Mouse (Mus musculus): ENCODE results near the gene Atp1a3. TPM values are rescaled to one million over a fixed set of nuclear protein-coding genes. Genes with fewer than 3 reads are reported as not detected.

The Atp1a3 gene
- total and polyA plus RNA-seq, 2 experiments: 0.06 to 0.28 TPM

GRCm38 (mm10) chr7:25006586-25007364 is 1.0 kb upstream of the Atp1a3 start:
- no peak overlapping the region for H3K27ac ChIP-seq (replicated peaks; ENCODE audit: insufficient read depth, low read depth, low read length)
- H3K79me2 ChIP-seq (ENCODE audit: control insufficient read depth, insufficient read depth, low read length): no peaks in the 10 kb centered on the region
- peaks cover 5% of the 10 kb centered on the region; the same call in 1 of the 2 replicates for H3K27me3 ChIP-seq (ENCODE audit: control insufficient read depth, insufficient read depth, low read length)
- H3K4me3 ChIP-seq (ENCODE audit: insufficient read depth, low read depth, low read length): no peak overlapping the region
- H3K9ac ChIP-seq (ENCODE audit: low read depth, low read length): no peak overlapping the region
- TF ChIP-seq CTCF (IDR thresholded peaks at IDR 0.05; ENCODE audit: low read depth, low read length) (no peak), POLR2A (IDR thresholded peaks at IDR 0.05; ENCODE audit: extremely low read depth, insufficient read depth, low read length) (no peak)
- H3K36me3 ChIP-seq (ENCODE audit: control insufficient read depth, insufficient read depth, low read length): no peaks in the 10 kb centered on the region
- WGBS: 65% methylated on average over 12 of the region's 12 CpGs
- peak; percentile 47 for DNase-seq (ENCODE audit: extremely low read depth, low read depth, low spot score)
- H3K4me1 ChIP-seq (ENCODE audit: control insufficient read depth, insufficient read depth, low read length): no peaks in the 10 kb centered on the region

GRCm38 (mm10) chr7:25006171-25006570 is 413 bp upstream of the Atp1a3 start:
- Histone ChIP-seq H3K79me2 (ENCODE audit: control insufficient read depth, insufficient read depth, low read length) (no peaks in the 10 kb centered on the region), H3K27ac (replicated peaks; ENCODE audit: insufficient read depth, low read depth, low read length) (no peak overlapping the region), H3K9ac (ENCODE audit: low read depth, low read length) (no peak overlapping the region), H3K4me1 (ENCODE audit: control insufficient read depth, insufficient read depth, low read length) (no peaks in the 10 kb centered on the region), H3K4me3 (ENCODE audit: insufficient read depth, low read depth, low read length) (no peak overlapping the region), H3K27me3 (ENCODE audit: control insufficient read depth, insufficient read depth, low read length) (peaks cover 5% of the 10 kb centered on the region; the same call in 1 of the 2 replicates), H3K36me3 (ENCODE audit: control insufficient read depth, insufficient read depth, low read length) (no peaks in the 10 kb centered on the region)
- DNase-seq (ENCODE audit: extremely low read depth, low read depth, low spot score): no peak
- WGBS: 73% methylated on average over 3 of the region's 3 CpGs
- TF ChIP-seq CTCF (IDR thresholded peaks at IDR 0.05; ENCODE audit: low read depth, low read length): no peak
- no peak for TF ChIP-seq POLR2A (IDR thresholded peaks at IDR 0.05; ENCODE audit: extremely low read depth, insufficient read depth, low read length)

GRCm38 (mm10) chr7:25004806-25005205 is 952 bp downstream of the Atp1a3 start:
- 39% methylated on average over 9 of the region's 9 CpGs for WGBS
- H3K4me1 ChIP-seq (ENCODE audit: control insufficient read depth, insufficient read depth, low read length): no peaks in the 10 kb centered on the region
- H3K27ac ChIP-seq (replicated peaks; ENCODE audit: insufficient read depth, low read depth, low read length): no peak overlapping the region
- no peaks in the 10 kb centered on the region for H3K36me3 ChIP-seq (ENCODE audit: control insufficient read depth, insufficient read depth, low read length)
- H3K9ac ChIP-seq (ENCODE audit: low read depth, low read length): no peak overlapping the region
- H3K79me2 ChIP-seq (ENCODE audit: control insufficient read depth, insufficient read depth, low read length): no peaks in the 10 kb centered on the region
- DNase-seq (ENCODE audit: extremely low read depth, low read depth, low spot score): no peak
- no peak overlapping the region for H3K4me3 ChIP-seq (ENCODE audit: insufficient read depth, low read depth, low read length)
- H3K27me3 ChIP-seq (ENCODE audit: control insufficient read depth, insufficient read depth, low read length): peaks cover 2% of the 10 kb centered on the region; the same call in 1 of the 2 replicates
- TF ChIP-seq POLR2A (IDR thresholded peaks at IDR 0.05; ENCODE audit: extremely low read depth, insufficient read depth, low read length) (no peak), CTCF (IDR thresholded peaks at IDR 0.05; ENCODE audit: low read depth, low read length) (no peak)

DNA sequence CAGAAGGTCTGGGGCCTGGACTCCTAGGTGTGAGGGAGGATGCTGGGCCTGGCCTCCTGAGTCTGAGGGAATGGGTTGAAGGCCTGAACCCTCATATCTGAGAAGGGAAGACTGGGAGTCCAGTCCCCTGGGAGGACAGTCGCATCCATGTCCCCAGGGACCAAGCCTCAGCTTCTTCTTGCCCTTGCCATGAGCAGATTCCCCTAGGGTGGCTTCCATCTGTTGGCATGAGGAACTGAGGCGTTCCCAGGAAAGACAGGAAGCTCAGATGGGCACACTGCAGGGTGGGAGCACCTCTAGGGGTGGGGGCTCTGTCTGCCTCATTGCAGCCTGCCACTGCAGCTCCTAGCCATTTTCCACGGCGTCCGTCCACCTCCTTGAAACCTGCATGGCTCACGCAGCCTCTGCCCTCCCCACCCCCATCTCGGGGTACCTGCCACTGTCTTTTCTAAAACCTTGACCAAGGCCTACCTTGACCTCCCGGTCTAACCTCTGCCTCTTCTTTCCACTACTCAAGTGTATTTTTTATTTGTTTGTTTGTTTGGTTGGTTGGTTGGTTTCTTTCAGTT is 1.9 kb downstream of the Atp1a3 start:
- 82% methylated on average over 8 of the region's 8 CpGs for WGBS
- Histone ChIP-seq H3K4me1 (ENCODE audit: control insufficient read depth, insufficient read depth, low read length) (no peaks in the 10 kb centered on the region), H3K79me2 (ENCODE audit: control insufficient read depth, insufficient read depth, low read length) (no peaks in the 10 kb centered on the region), H3K9ac (ENCODE audit: low read depth, low read length) (no peak overlapping the region), H3K4me3 (ENCODE audit: insufficient read depth, low read depth, low read length) (no peak overlapping the region), H3K27ac (replicated peaks; ENCODE audit: insufficient read depth, low read depth, low read length) (no peak overlapping the region), H3K36me3 (ENCODE audit: control insufficient read depth, insufficient read depth, low read length) (no peaks in the 10 kb centered on the region), H3K27me3 (ENCODE audit: control insufficient read depth, insufficient read depth, low read length) (peaks cover 2% of the 10 kb centered on the region; the same call in 1 of the 2 replicates)
- no peak for DNase-seq (ENCODE audit: extremely low read depth, low read depth, low spot score)
- TF ChIP-seq CTCF (IDR thresholded peaks at IDR 0.05; ENCODE audit: low read depth, low read length): no peak

DNA sequence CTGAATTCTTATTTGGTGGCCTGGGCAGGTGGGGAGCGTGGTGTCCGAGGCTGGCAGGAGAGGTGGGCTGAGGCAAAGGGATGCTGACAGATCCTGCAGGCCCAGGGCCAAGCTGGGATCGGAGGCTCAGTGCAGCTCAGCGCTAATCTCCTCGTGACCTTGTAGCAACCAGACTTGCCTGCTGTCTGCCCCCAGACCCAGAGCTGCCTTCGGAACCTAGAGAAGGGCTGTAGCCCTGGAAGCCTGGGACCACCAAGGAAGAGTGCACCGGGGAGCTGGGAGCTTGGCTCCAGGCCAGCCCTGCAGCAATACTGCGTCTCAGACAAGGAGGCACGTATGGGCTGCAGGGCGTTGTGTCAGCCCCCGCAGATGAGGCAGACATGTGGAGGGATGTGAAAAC is 2.5 kb downstream of the Atp1a3 start:
- H3K9ac ChIP-seq (ENCODE audit: low read depth, low read length): no peak overlapping the region
- H3K4me3 ChIP-seq (ENCODE audit: insufficient read depth, low read depth, low read length): no peak overlapping the region
- TF ChIP-seq POLR2A (IDR thresholded peaks at IDR 0.05; ENCODE audit: extremely low read depth, insufficient read depth, low read length) (no peak), CTCF (IDR thresholded peaks at IDR 0.05; ENCODE audit: low read depth, low read length) (no peak)
- no peaks in the 10 kb centered on the region for H3K79me2 ChIP-seq (ENCODE audit: control insufficient read depth, insufficient read depth, low read length)
- peaks cover 2% of the 10 kb centered on the region; the same call in 1 of the 2 replicates for H3K27me3 ChIP-seq (ENCODE audit: control insufficient read depth, insufficient read depth, low read length)
- H3K27ac ChIP-seq (replicated peaks; ENCODE audit: insufficient read depth, low read depth, low read length): no peak overlapping the region
- WGBS: 75% methylated on average over 11 of the region's 11 CpGs
- H3K4me1 ChIP-seq (ENCODE audit: control insufficient read depth, insufficient read depth, low read length): no peaks in the 10 kb centered on the region
- no peak for DNase-seq (ENCODE audit: extremely low read depth, low read depth, low spot score)
- no peaks in the 10 kb centered on the region for H3K36me3 ChIP-seq (ENCODE audit: control insufficient read depth, insufficient read depth, low read length)

- Histone ChIP-seq H3K36me3 (ENCODE audit: control insufficient read depth, insufficient read depth, low read length) (no peaks in the 10 kb centered on the region), H3K27ac (replicated peaks; ENCODE audit: insufficient read depth, low read depth, low read length) (no peak overlapping the region), H3K4me1 (ENCODE audit: control insufficient read depth, insufficient read depth, low read length) (no peaks in the 10 kb centered on the region), H3K9ac (ENCODE audit: low read depth, low read length) (no peak overlapping the region), H3K79me2 (ENCODE audit: control insufficient read depth, insufficient read depth, low read length) (no peaks in the 10 kb centered on the region), H3K27me3 (ENCODE audit: control insufficient read depth, insufficient read depth, low read length) (no peaks in the 10 kb centered on the region), H3K4me3 (ENCODE audit: insufficient read depth, low read depth, low read length) (no peak overlapping the region)
- TF ChIP-seq POLR2A (IDR thresholded peaks at IDR 0.05; ENCODE audit: extremely low read depth, insufficient read depth, low read length) (no peak), CTCF (IDR thresholded peaks at IDR 0.05; ENCODE audit: low read depth, low read length) (no peak)
- no peak for DNase-seq (ENCODE audit: extremely low read depth, low read depth, low spot score)
- 65% methylated on average over 12 of the region's 12 CpGs for WGBS
These were observed 5.0 kb downstream of the Atp1a3 start for GRCm38 (mm10) chr7:25000711-25001110.

Measured in liver, adult 2 months (tissue).